Mouse (Mus musculus): ENCODE measurements at regions not wholly inside any gene's neighbourhood (a gene's known extent, or its start where the extent isn't known, plus 50 kb on each side); places are given as distances from the start of the nearest gene placed in this dataset.

GRCm38 (mm10) chr8:50387189-50387588, 1543.4 kb upstream of the Tenm3 start:
- Histone ChIP-seq H3K27me3 (ENCODE audit: insufficient read depth, low read length) (no peaks in the 10 kb centered on the region), H3K27ac (ENCODE audit: low read depth, low read length) (no peak overlapping the region), H3K36me3 (ENCODE audit: insufficient read depth, low read length) (no peaks in the 10 kb centered on the region), H3K4me2 (ENCODE audit: low read depth, low read length, poor library complexity, severe bottlenecking) (no peak overlapping the region), H3K4me1 (ENCODE audit: insufficient read depth, low read length) (no peaks in the 10 kb centered on the region), H3K9ac (replicated peaks; ENCODE audit: low read length, poor library complexity, severe bottlenecking) (no peak overlapping the region), H3K9me3 (ENCODE audit: low read length) (no peaks in the 10 kb centered on the region), H3K4me3 (ENCODE audit: low read depth, low read length) (no peak overlapping the region)
- ATAC-seq (ENCODE audit: low FRiP score) (no peak), DNase-seq (ENCODE audit: low spot score) (peak; percentile 10)
- no peak for TF ChIP-seq CTCF (IDR thresholded peaks at IDR 0.05)
- WGBS: 33% methylated on average over 7 of the region's 7 CpGs

DNA sequence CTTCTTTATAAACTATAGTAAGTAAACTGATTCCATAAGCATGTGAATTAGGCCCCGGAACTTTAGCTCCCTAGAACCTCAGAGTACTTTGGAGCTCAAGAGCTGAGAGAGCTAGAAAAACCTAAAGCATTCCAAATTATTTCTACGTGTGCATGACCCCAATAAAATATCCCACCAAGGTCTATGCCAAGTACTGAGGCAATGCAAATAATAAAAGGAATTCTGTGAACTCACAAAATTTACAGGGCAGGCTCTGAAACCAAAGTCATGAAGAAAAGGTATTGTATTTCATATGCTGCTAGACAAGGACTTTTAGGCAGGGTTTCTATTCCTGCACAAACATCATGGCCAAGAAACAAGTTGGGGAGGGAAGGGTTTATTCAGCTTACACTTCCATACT, 1539.9 kb upstream of the Tenm3 start:
- H3K9me3 ChIP-seq (ENCODE audit: low read length): no peaks in the 10 kb centered on the region
- no peak overlapping the region for H3K4me2 ChIP-seq (ENCODE audit: low read depth, low read length, poor library complexity, severe bottlenecking)
- H3K9ac ChIP-seq (replicated peaks; ENCODE audit: low read length, poor library complexity, severe bottlenecking): no peak overlapping the region
- H3K36me3 ChIP-seq (ENCODE audit: insufficient read depth, low read length): no peaks in the 10 kb centered on the region
- ATAC-seq (ENCODE audit: low FRiP score): no peak
- DNase-seq (ENCODE audit: low spot score): no peak
- H3K27me3 ChIP-seq (ENCODE audit: insufficient read depth, low read length): no peaks in the 10 kb centered on the region
- H3K4me1 ChIP-seq (ENCODE audit: insufficient read depth, low read length): no peaks in the 10 kb centered on the region
- no peak overlapping the region for H3K4me3 ChIP-seq (ENCODE audit: low read depth, low read length)
- WGBS: 86% methylated on average over 2 of the region's 2 CpGs
- no peak overlapping the region for H3K27ac ChIP-seq (ENCODE audit: low read depth, low read length)
- TF ChIP-seq CTCF (IDR thresholded peaks at IDR 0.05): no peak

DNA sequence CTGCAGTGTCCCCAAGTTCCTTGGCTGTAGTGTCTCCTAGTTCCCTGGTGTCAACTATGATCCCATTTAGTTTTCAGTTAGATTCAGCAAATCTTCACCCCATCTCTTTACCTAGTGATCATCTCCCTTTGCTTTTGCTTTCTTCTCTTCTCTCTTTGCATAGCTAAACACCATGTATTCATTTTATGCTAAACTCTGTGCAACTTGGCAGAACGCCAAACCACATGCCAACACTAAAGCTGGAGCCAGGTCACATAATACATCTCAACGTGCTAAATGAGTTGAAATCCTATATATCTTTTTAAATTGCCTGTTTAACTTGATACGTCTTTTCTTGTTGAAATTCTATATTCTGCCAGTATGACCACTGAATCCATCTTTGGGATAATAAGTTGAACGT, 1536.0 kb upstream of the Tenm3 start:
- no peak for ATAC-seq (ENCODE audit: low FRiP score)
- Histone ChIP-seq H3K27me3 (ENCODE audit: insufficient read depth, low read length) (no peaks in the 10 kb centered on the region), H3K4me1 (ENCODE audit: insufficient read depth, low read length) (no peaks in the 10 kb centered on the region), H3K4me3 (ENCODE audit: low read depth, low read length) (no peak overlapping the region), H3K4me2 (ENCODE audit: low read depth, low read length, poor library complexity, severe bottlenecking) (no peak overlapping the region), H3K9ac (replicated peaks; ENCODE audit: low read length, poor library complexity, severe bottlenecking) (no peak overlapping the region), H3K36me3 (ENCODE audit: insufficient read depth, low read length) (no peaks in the 10 kb centered on the region), H3K27ac (ENCODE audit: low read depth, low read length) (no peak overlapping the region), H3K9me3 (ENCODE audit: low read length) (no peaks in the 10 kb centered on the region)
- WGBS: 50% methylated on average over 4 of the region's 4 CpGs
- DNase-seq (ENCODE audit: low spot score): peak; percentile 18
- no peak for TF ChIP-seq CTCF (IDR thresholded peaks at IDR 0.05)

DNA sequence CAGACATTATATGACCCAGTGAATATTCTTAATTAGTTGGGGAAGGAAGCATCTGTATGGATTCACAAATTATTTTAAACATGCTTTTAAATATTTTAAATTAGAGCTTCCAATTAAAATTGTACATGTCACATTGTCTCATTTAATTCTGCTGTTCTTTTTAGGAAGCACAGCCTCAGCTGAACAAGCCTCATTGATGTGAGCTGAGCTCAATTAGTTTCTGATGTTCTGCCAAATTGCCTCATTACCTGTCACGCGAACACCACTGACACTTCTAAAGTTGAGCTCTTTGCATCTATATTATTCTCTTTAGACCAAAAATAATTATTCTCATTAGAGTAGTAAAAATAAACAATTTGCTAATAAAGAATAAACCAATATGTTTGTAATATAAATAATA, 1530.0 kb upstream of the Tenm3 start:
- Histone ChIP-seq H3K27me3 (ENCODE audit: insufficient read depth, low read length) (no peaks in the 10 kb centered on the region), H3K36me3 (ENCODE audit: insufficient read depth, low read length) (no peaks in the 10 kb centered on the region), H3K27ac (ENCODE audit: low read depth, low read length) (no peak overlapping the region), H3K9me3 (ENCODE audit: low read length) (no peaks in the 10 kb centered on the region), H3K4me2 (ENCODE audit: low read depth, low read length, poor library complexity, severe bottlenecking) (no peak overlapping the region), H3K4me1 (ENCODE audit: insufficient read depth, low read length) (no peaks in the 10 kb centered on the region), H3K9ac (replicated peaks; ENCODE audit: low read length, poor library complexity, severe bottlenecking) (no peak overlapping the region), H3K4me3 (ENCODE audit: low read depth, low read length) (no peak overlapping the region)
- ATAC-seq (ENCODE audit: low FRiP score) (no peak), DNase-seq (ENCODE audit: low spot score) (peak; percentile 33)
- 62% methylated on average over 2 of the region's 2 CpGs for WGBS
- no peak for TF ChIP-seq CTCF (IDR thresholded peaks at IDR 0.05)

DNA sequence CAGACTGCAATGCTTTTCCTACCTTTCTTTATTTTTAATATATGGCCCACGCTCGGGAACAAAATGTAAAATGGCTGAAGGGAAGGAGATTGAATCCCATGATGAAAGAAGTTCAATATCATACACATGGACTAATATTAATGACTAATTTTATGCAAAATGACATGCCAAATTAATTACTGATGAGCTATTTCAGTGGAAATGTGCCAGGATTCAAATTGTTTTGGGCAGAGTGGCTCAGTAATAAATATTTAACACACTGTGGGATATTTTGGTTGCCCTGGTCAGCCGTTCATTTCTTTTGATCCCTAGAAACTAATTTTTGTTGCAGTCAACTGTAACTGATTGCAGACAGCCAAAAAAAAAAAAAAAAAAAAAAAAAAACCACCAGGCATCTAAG, 1482.7 kb upstream of the Tenm3 start:
- no peak overlapping the region for H3K4me3 ChIP-seq (ENCODE audit: low read depth, low read length)
- ATAC-seq (ENCODE audit: low FRiP score) (no peak), DNase-seq (ENCODE audit: low spot score) (peak; percentile 47)
- H3K9me3 ChIP-seq (ENCODE audit: low read length): no peaks in the 10 kb centered on the region
- H3K36me3 ChIP-seq (ENCODE audit: insufficient read depth, low read length): no peaks in the 10 kb centered on the region
- TF ChIP-seq CTCF (IDR thresholded peaks at IDR 0.05): no peak
- no peaks in the 10 kb centered on the region for H3K4me1 ChIP-seq (ENCODE audit: insufficient read depth, low read length)
- no peaks in the 10 kb centered on the region for H3K27me3 ChIP-seq (ENCODE audit: insufficient read depth, low read length)
- 50% methylated on average over 3 of the region's 3 CpGs for WGBS
- H3K27ac ChIP-seq (ENCODE audit: low read depth, low read length): no peak overlapping the region
- no peak overlapping the region for H3K4me2 ChIP-seq (ENCODE audit: low read depth, low read length, poor library complexity, severe bottlenecking)
- no peak overlapping the region for H3K9ac ChIP-seq (replicated peaks; ENCODE audit: low read length, poor library complexity, severe bottlenecking)

- 13% methylated on average over 7 of the region's 7 CpGs for whole genome bisulfite sequencing
- Histone ChIP-seq H3K27ac (ENCODE audit: low read depth, low read length) (no peak overlapping the region), H3K27me3 (ENCODE audit: insufficient read depth, low read length) (no peaks in the 10 kb centered on the region), H3K36me3 (ENCODE audit: insufficient read depth, low read length) (no peaks in the 10 kb centered on the region), H3K4me1 (ENCODE audit: insufficient read depth, low read length) (no peaks in the 10 kb centered on the region), H3K4me3 (ENCODE audit: low read depth, low read length) (no peak overlapping the region), H3K9ac (replicated peaks; ENCODE audit: low read length, poor library complexity, severe bottlenecking) (no peak overlapping the region), H3K4me2 (ENCODE audit: low read depth, low read length, poor library complexity, severe bottlenecking) (no peak overlapping the region; the same call in 1 of the 2 replicates), H3K9me3 (ENCODE audit: low read length) (no peaks in the 10 kb centered on the region)
- peak; percentile 24 for DNase-seq (ENCODE audit: low spot score)
- no peak for ATAC-seq (ENCODE audit: low FRiP score)
- TF ChIP-seq CTCF (IDR thresholded peaks at IDR 0.05): no peak
These were observed 1477.7 kb upstream of the Tenm3 start for GRCm38 (mm10) chr8:50321356-50321963.

All from midbrain, postnatal 0 days (tissue).